Mouse (Mus musculus) MEL (cell line): ENCODE measurements around the gene Apod.

Source experiments
- CTCF ChIP-seq, 3 experiments: IDR thresholded peaks in 2 of 3; conservative IDR thresholded peaks in 1 of 3; 2 replicates each; pipeline ENCODE4 v1.5.1; 2011 to 2012; ENCODE audit warnings: low read length in 3 of 3, low read depth in 2 of 3, mild to moderate bottlenecking in 2 of 3, improper control_type of control experiment in 1 of 3, inconsistent platforms in 1 of 3, mixed read lengths in 1 of 3, moderate library complexity in 1 of 3; ENCODE audit not compliant: control insufficient read depth in 1 of 3, insufficient read depth in 1 of 3, poor library complexity in 1 of 3, severe bottlenecking in 1 of 3
- MYB ChIP-seq: IDR thresholded peaks from 2 replicates; pipeline ENCODE4 v1.6.1; 2011; ENCODE audit warnings: mild to moderate bottlenecking, low read depth, low read length, improper control_type of control experiment
- MYC ChIP-seq: IDR thresholded peaks from 2 replicates; pipeline ENCODE4 v1.6.1; 2011; ENCODE audit warnings: low read depth, mild to moderate bottlenecking, low read length, improper control_type of control experiment, moderate library complexity
- POLR2A ChIP-seq, 2 experiments: IDR thresholded peaks; 2 replicates each; pipeline ENCODE4 v1.6.1; 2011 to 2012; ENCODE audit warnings: low read length in 2 of 2, mild to moderate bottlenecking in 2 of 2, control low read depth in 1 of 2, improper control_type of control experiment in 1 of 2, low read depth in 1 of 2, moderate library complexity in 1 of 2; ENCODE audit not compliant: control insufficient read depth in 1 of 2, insufficient read depth in 1 of 2, poor library complexity in 1 of 2
- POLR2AphosphoS2 ChIP-seq: IDR thresholded peaks from 2 replicates; pipeline ENCODE4 v1.6.1; 2011; ENCODE audit warnings: low read length, improper control_type of control experiment
- TBP ChIP-seq: IDR thresholded peaks from 2 replicates; pipeline ENCODE4 v1.8.0; 2011; ENCODE audit warnings: low read depth, low read length, improper control_type of control experiment
- ZKSCAN1 ChIP-seq: IDR thresholded peaks from 2 replicates; pipeline ENCODE4 v1.6.1; 2012; ENCODE audit warnings: low read depth, mild to moderate bottlenecking, inconsistent platforms, low read length, improper control_type of control experiment, moderate library complexity

GRCm38 (mm10) chr16:31256151-31256550, 58.5 kb downstream of the Apod start:
- TF ChIP-seq MYB (no peak), CTCF (IDR thresholded peaks at IDR 0.05 in 2 of 3, conservative IDR thresholded peaks at IDR 0.05 in 1 of 3; ENCODE audit: control insufficient read depth in 1 of 3, insufficient read depth in 1 of 3, low read depth in 2 of 3, low read length in 3 of 3, poor library complexity in 1 of 3, severe bottlenecking in 1 of 3) (no peak), MYC (no peak), TBP (no peak), POLR2A (IDR thresholded peaks at IDR 0.05; ENCODE audit: control insufficient read depth in 1 of 2, insufficient read depth in 1 of 2, low read depth in 1 of 2, low read length in 2 of 2, poor library complexity in 1 of 2) (no peak), ZKSCAN1 (no peak), POLR2AphosphoS2 (no peak)
